Mouse (Mus musculus) B cell, adult 2 months (primary cell): ENCODE results near the gene Cyb561d1.
A peak's percentile ranks its signal among the peaks of the same experiment; 100 is the strongest.

ENCODE experiments used
- DNase-seq, 2 experiments: peaks; one replicate each; pipeline ENCODE4 v3.0.0; 2022

The Cyb561d1 gene

GRCm38 (mm10) chr3:108203621-108204325, 2.8 kb upstream of the Cyb561d1 start:
- DNase-seq: peak; percentile 89 to 91

GRCm38 (mm10) chr3:108203212-108203611, 2.2 kb upstream of the Cyb561d1 start:
- DNase-seq: no peak

GRCm38 (mm10) chr3:108202506-108202905, 1.5 kb upstream of the Cyb561d1 start:
- no peak for DNase-seq

- DNase-seq: no peak
Measured at GRCm38 (mm10) chr3:108199231-108199630, 1.8 kb downstream of the Cyb561d1 start.

GRCm38 (mm10) chr3:108197066-108197497, 3.9 kb downstream of the Cyb561d1 start:
- DNase-seq: no peak

GRCm38 (mm10) chr3:108195941-108196590, 4.9 kb downstream of the Cyb561d1 start:
- no peak for DNase-seq

- DNase-seq: no peak
Measured at GRCm38 (mm10) chr3:108195287-108195686, 5.7 kb downstream of the Cyb561d1 start.

GRCm38 (mm10) chr3:108193686-108194085, 7.3 kb downstream of the Cyb561d1 start:
- no peak for DNase-seq

- no peak for DNase-seq
Measured at GRCm38 (mm10) chr3:108189897-108190296, 11.1 kb downstream of the Cyb561d1 start.

- no peak for DNase-seq
Measured at GRCm38 (mm10) chr3:108188716-108189490, 12.1 kb downstream of the Cyb561d1 start.

- DNase-seq: no peak
Measured at GRCm38 (mm10) chr3:108187111-108187795, 13.8 kb downstream of the Cyb561d1 start.

- peak; percentile 46 to 62 for DNase-seq
Measured at GRCm38 (mm10) chr3:108186098-108187047, 14.6 kb downstream of the Cyb561d1 start, which contains the start of gene Amigo1. Amigo1 (plus strand) TSS chr3:108186335.

- DNase-seq: no peak
Measured at GRCm38 (mm10) chr3:108185460-108186097, 15.4 kb downstream of the Cyb561d1 start.

- DNase-seq: no peak
Measured at GRCm38 (mm10) chr3:108184742-108185141, 16.3 kb downstream of the Cyb561d1 start.

GRCm38 (mm10) chr3:108180514-108180913, 20.5 kb downstream of the Cyb561d1 start:
- DNase-seq: no peak

GRCm38 (mm10) chr3:108178756-108179715, 22.0 kb downstream of the Cyb561d1 start:
- DNase-seq: no peak

GRCm38 (mm10) chr3:108174672-108175531, 26.1 kb downstream of the Cyb561d1 start:
- no peak for DNase-seq

GRCm38 (mm10) chr3:108169199-108169598, 31.8 kb downstream of the Cyb561d1 start:
- no peak for DNase-seq

- DNase-seq: no peak
Measured at GRCm38 (mm10) chr3:108167499-108167898, 33.5 kb downstream of the Cyb561d1 start.
